Mouse (Mus musculus): ENCODE measurements around the gene Fam185a.

DNA sequence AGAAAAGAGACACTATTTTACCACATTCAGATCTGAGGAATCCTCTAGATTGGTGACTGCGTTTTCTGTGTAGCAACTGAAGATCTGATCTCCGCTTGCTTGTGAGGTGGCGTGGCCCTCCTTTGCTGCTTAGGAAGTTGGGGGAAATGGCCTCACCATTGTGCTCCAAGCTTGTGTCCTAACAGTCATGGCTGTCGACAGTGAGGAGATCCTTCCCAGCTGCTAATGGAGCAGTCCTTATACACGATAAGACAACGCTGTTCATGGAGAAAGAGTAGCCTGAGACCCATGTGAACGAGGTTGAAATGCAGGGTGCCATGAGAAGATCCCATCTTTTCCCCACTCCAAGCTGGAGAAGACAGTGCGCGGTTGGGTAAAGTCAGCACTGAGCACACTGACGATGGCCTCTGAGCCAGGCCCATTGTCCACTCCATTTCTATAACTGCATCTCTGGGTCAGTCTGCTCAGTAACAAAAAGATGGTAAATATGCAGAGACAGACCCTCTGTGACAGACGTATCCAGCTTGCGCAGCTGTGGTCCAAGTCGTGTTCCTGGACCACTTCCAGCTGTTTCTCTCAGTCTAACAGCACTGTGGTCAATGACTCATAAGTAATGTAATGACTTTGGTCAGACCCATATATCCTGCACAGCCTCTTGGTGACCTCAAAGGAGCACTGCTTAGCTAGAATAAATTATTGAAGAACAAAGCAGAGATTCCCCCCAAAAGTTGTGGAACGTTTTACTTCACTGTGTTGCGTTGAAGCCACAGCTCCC, 103.5 kb downstream of the Fam185a start:
- TF ChIP-seq POLR2A (IDR thresholded peaks at IDR 0.05; ENCODE audit: insufficient read depth, low read depth, low read length) = no peak
- TF ChIP-seq CTCF (IDR thresholded peaks at IDR 0.05) = no peak
